Mouse (Mus musculus) E14TG2a.4 (cell line): ENCODE measurements around the gene Zfp524.

Source experiments
- CTCF ChIP-seq: conservative IDR thresholded peaks from 2 replicates; pipeline ENCODE4 v1.5.1; 2014; ENCODE audit warnings: low read length
- NANOG ChIP-seq: IDR thresholded peaks from 2 replicates; pipeline ENCODE4 v1.6.1; 2014; ENCODE audit warnings: borderline replicate concordance, low read length, mixed read lengths
- POU5F1 ChIP-seq: IDR thresholded peaks from 2 replicates; pipeline ENCODE4 v1.6.1; 2014; ENCODE audit warnings: low read length, borderline replicate concordance

GRCm38 (mm10) chr7:5044981-5045380 is 30.8 kb downstream of the Zfp524 start:
- TF ChIP-seq CTCF = no peak
- no peak for TF ChIP-seq NANOG
- TF ChIP-seq POU5F1 = no peak
